Mouse (Mus musculus) thymus, postnatal 10 days (tissue): Measurements from ENCODE around the gene Thnsl1.

Experiments used
- DNase-seq, 2 experiments: peaks; one replicate each; pipeline ENCODE4 v3.0.0; 2021; ENCODE audit warnings: low spot score in 2 of 2

Thnsl1 gene

GRCm38 (mm10) chr2:21204912-21205830 lies at the start of gene Thnsl1, which contains the start of gene Enkur:
Gene Thnsl1 (plus strand): TSS chr2:21205724.
Gene Enkur (minus strand): TSS chr2:21205365.
- DNase-seq, result peak; percentile 96 to 99

DNA sequence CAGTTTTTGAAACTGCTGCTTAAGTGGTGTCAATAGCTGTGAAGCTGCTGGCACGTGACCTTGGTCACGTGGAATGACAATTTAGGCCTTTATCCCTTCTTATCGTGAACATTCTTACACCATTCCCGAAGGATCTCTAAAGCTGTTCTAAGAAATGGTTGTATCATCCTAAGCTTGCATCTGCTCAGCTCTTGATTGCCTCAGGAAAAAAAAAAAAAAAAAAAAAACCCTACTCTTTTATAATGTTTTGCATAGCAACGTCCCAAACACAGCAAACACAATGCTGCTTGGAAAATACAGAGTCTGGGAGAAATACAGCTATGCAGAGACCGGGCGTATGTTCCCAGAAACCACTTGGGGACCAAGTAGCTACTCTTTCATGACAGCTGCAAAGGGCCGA lies 41.2 kb upstream of the Thnsl1 start:
- no peak for DNase-seq

GRCm38 (mm10) chr2:21167916-21168315 lies 37.6 kb upstream of the Thnsl1 start:
- DNase-seq, result no peak

DNA sequence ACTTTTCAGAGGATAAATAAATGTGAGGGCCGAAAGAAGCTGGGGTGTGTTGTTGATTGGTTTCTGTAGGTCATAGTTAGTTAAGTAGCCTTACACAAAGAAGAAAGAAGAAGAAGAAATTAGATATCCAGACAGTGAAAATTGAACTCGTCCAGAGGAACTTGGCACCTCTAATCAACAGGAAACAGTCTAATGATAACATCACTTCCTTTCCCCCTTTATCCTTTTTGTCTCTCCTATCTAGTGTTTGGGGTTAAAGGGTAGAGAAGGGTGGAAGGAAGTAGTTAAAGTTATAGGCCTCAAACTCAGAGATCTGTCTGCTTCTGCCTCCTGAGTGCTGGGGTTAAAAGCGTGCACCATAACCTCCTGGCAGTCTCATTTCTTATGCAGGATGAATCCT lies 32.7 kb upstream of the Thnsl1 start:
- no peak for DNase-seq

DNA sequence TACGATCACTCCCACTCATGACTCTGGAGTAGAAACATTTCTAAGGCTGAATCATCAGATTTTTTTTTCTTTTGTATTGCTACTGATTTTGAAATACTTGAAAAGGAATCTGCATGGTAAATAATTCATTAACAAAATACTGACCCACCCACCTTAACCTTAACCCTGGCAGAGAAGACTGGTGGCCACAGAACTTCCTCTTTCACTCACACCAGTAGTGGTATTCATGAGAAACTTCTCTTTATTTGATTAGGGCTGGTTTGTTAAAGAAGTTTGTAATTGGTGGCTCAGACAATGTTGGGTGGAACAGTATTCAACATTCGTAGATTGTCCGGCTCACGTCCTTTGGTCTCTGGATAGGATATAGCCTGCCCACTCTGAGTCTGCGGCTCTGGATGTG lies 26.4 kb upstream of the Thnsl1 start:
- no peak for DNase-seq

DNA sequence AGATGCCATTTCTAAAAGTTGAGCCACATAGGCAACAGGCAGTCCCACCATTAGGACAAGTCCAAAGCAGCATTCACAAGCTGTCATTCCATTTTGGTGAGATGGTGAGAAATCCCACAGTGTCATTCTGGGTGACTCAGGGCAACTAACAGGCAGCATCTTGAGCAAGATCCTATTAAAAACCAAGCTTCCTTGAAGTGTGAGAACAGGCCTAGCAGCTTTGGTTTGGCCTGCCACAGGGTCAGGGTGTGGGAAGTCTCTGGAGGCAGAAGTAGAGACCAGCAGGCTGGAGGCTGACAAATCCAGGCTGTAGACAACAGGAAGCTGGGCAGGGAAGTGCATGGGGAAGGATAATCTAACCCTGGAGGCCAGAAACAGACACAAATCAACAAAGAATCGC lies 22.7 kb upstream of the Thnsl1 start:
- no peak for DNase-seq

GRCm38 (mm10) chr2:21187576-21187975 lies 17.9 kb upstream of the Thnsl1 start:
- DNase-seq, result peak; percentile 16 to 77

DNA sequence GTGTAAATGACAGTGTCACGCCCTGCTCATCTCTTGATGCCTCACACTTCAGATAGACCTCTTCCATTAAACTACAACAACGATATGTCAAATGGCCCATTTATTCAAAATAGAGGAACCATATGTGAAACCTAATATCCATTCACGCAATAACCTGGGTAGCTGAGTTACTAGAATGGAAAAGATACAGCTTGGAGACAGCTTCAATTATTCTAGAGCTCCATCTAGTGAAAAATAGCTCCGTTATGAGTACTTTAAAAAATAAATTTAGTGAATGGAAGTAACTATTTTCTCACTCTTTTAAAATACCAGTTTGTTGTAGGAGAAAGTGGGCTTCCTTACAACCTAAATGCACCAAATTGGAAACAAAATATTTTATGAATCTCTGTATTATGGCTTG lies 16.9 kb upstream of the Thnsl1 start:
- no peak for DNase-seq

DNA sequence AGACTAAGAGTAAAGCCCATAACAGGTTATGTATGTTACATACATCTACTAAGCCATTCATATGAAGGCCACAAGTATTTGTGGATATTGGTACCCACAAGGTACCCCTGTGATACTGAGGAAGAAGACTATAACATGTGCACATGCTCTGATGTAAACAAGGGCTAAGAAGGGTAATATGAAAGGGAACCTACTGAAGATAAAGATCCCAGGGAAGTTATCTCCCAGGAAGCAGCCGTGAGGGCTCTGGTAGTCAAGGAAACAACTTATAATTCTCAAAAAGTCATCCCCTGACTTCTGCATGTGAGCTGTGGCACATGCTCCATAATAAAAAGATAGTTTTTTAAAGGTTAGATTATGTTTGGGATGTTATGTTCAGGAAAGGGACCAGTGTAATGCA lies 14.3 kb upstream of the Thnsl1 start:
- DNase-seq, result no peak

DNA sequence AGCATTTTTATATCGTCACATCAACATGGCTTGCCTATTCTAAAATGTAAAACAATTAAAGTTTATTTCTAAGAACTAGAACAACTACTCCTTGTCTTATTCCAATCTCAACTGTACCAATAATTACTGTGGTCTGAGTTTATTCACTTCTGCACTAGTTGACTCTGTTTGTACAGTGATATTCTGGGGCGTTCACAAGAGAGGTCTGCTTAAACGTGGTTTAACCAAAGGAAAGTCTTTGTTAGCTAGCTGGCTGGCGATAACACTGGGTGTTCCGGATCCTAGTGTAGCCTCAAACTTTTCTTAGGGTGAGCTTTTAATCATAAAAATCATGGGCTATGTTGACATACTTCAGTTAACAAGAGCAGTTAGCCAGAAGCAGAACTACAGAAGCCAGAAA lies 10.3 kb upstream of the Thnsl1 start:
- DNase-seq, result no peak

DNA sequence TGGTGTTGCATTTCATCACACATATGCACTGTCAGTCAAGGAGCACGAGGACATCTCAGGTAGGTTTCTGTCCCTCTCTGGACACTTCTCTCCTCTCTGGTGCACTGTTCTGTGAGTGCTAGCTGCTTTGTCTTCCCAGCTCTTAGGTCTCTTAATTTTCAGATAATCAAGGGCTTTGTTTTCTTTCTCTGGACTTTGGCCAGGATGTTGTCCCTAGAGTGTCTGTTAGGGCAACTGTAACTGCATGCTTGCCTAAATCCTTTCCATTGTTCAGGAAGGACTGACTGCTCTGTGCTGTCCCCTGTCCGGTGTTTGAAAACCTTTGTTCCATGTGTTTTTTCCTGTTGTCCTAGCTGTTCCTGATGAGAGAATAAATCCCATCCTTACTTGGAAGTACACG lies 6.5 kb upstream of the Thnsl1 start:
- no peak for DNase-seq

DNA sequence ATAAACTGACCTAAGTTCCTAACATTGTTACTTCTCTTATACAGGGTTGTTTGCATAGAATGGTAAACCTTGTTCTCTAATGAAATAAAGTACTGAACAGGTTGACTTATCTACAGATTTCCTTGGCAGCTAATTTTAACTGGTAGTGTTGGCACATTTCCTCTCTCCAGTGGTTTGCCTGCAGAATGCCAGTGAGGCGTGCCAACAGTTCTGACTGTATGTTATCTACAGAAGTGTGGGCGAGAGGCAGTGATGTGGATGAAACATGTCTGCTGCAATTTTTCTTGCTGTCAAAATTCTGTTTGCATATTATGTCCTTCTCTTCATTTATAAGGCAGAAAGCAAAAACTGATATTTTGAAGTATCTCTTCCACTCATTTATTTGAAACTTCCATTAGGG lies 2.8 kb upstream of the Thnsl1 start:
- DNase-seq, result no peak

DNA sequence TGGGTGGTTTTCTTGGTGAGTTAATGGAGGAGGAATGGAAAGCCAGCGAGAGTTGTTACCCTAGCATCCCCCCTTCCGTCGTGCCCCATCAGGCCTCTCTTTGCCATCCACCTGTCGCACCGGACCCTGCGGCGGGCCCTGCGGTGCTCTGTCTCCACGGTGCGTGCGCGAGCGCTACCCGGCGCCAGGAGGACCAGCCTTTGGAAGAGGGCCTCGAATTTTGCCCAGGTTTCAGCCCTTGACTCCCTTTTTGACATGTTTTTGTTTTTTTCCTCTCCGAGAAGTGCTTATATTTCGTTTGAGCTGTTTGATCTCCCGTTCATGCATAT lies 271 bp downstream of the Thnsl1 start:
- no peak for DNase-seq

- DNase-seq, result peak in 1 of 2 experiments; percentile 11
Measured at GRCm38 (mm10) chr2:21206278-21206677, 754 bp downstream of the Thnsl1 start.

GRCm38 (mm10) chr2:21211361-21211760 lies 5.8 kb downstream of the Thnsl1 start:
- DNase-seq, result no peak

- no peak for DNase-seq
Measured at GRCm38 (mm10) chr2:21214322-21214721, 8.8 kb downstream of the Thnsl1 start.

DNA sequence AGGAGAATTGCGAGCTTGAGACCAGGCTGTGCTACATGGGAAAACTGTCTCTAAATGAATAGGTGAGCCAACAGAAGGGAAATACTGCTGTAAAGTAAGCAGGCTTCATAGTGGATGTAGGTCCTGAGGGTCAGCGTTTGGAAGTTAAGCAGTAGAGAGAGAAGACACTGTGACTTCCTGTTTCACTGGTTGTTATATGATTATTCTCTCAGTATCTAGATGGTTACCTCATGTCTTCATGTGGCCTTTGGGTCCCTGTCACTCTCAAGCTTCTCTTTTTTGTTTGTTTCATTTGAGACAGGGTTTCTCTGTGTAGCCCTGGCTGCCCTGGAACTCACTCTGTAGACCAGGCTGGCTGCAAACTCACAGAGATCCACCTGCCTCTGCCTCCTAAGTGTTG lies 9.8 kb downstream of the Thnsl1 start:
- DNase-seq, result no peak

GRCm38 (mm10) chr2:21222453-21223384 lies 17.2 kb downstream of the Thnsl1 start:
- no peak for DNase-seq

DNA sequence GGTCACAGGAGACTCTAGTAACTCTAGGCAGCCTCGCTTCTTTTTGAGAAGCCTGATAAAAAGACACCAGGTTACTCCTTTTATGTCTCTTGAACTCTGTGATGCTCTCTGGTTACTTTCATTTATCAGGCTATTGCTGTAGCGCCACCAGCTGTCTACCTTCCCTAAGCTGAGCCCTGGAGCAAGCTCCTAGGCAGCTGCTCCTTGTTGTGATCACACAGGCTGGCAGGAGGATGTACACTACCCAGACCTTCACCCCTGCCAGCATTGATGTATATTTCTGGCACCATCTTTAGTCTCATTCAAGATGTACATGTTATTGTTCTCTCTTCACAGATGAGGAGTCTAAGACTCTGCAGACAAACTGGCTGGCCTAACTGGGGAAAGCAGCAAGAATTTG lies 24.8 kb downstream of the Thnsl1 start:
- DNase-seq, result no peak

- DNase-seq, result no peak
Measured at GRCm38 (mm10) chr2:21231147-21231546, 25.6 kb downstream of the Thnsl1 start.

GRCm38 (mm10) chr2:21234871-21235648 lies 29.5 kb downstream of the Thnsl1 start:
- no peak for DNase-seq

DNA sequence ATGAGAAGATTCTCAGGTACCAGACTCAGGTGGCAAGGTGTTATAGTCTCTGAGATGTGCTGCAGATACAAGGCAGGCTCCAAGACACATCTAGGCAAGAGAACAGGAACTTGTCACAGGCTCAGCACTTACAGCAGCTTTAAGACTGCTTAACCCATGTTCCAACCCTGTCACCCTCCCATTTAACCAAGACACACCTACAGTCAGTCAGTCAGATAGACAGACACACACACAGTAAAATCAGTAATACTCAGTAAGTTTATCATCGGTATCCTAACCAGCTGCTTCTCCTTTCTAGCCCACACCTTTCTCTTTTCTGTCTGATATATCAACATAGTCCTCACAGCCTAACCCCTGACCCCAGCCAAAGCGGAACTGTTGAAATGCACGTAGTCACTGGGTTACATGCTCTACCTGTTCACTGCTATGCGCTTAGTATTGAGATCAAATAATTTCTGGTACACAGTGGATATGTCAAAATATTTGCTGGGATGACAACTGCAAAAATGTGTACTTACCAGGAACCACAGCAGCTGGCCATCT lies 30.4 kb downstream of the Thnsl1 start:
- DNase-seq, result no peak
